Mouse (Mus musculus): ENCODE measurements around the gene Cenpf.

The Cenpf gene

GRCm38 (mm10) chr1:189687654-189688387 lies at the start of gene Cenpf:
Gene Cenpf, minus strand, starts transcription at chr1:189688086.
- 1% methylated on average over 55 of the region's 55 CpGs for WGBS

GRCm38 (mm10) chr1:189732156-189732555 lies 44.3 kb upstream of the Cenpf start:
- 80% methylated on average over 8 of the region's 8 CpGs for WGBS

- WGBS = 59% methylated on average over 10 of the region's 10 CpGs
Observed at GRCm38 (mm10) chr1:189731697-189732096, 43.8 kb upstream of the Cenpf start.

GRCm38 (mm10) chr1:189729141-189729815 lies 41.4 kb upstream of the Cenpf start:
- WGBS = 40% methylated on average over 17 of the region's 17 CpGs

GRCm38 (mm10) chr1:189728784-189729115 lies 40.9 kb upstream of the Cenpf start:
- 2% methylated on average over 15 of the region's 15 CpGs for WGBS

GRCm38 (mm10) chr1:189727884-189728783 lies 40.2 kb upstream of the Cenpf start, which contains the start of gene Ptpn14:
Gene Ptpn14, plus strand, starts transcription at chr1:189728268.
- 1% methylated on average over 85 of the region's 98 CpGs for WGBS

GRCm38 (mm10) chr1:189727346-189727883 lies 39.5 kb upstream of the Cenpf start:
- WGBS = 14% methylated on average over 22 of the region's 22 CpGs

- WGBS = 92% methylated on average over 4 of the region's 4 CpGs
Observed at GRCm38 (mm10) chr1:189726121-189726520, 38.2 kb upstream of the Cenpf start.

- WGBS = 82% methylated on average over 5 of the region's 5 CpGs
Observed at GRCm38 (mm10) chr1:189718600-189718999, 30.7 kb upstream of the Cenpf start.

- 88% methylated on average over 11 of the region's 11 CpGs for WGBS
Observed at GRCm38 (mm10) chr1:189717546-189717945, 29.7 kb upstream of the Cenpf start.

GRCm38 (mm10) chr1:189715915-189716797 lies 28.3 kb upstream of the Cenpf start:
- WGBS = 64% methylated on average over 19 of the region's 19 CpGs

- WGBS = 67% methylated on average over 8 of the region's 8 CpGs
Observed at GRCm38 (mm10) chr1:189709001-189709400, 21.1 kb upstream of the Cenpf start.

- 67% methylated on average over 5 of the region's 5 CpGs for WGBS
Observed at GRCm38 (mm10) chr1:189707419-189707818, 19.5 kb upstream of the Cenpf start.

GRCm38 (mm10) chr1:189706040-189706645 lies 18.3 kb upstream of the Cenpf start:
- WGBS = 86% methylated on average over 12 of the region's 12 CpGs

- WGBS = 92% methylated on average over 7 of the region's 7 CpGs
Observed at GRCm38 (mm10) chr1:189703591-189703990, 15.7 kb upstream of the Cenpf start.

GRCm38 (mm10) chr1:189703156-189703555 lies 15.3 kb upstream of the Cenpf start:
- WGBS = 67% methylated on average over 7 of the region's 7 CpGs

- under 1% methylated on average over 6 of the region's 6 CpGs for WGBS
Observed at GRCm38 (mm10) chr1:189700990-189701389, 13.1 kb upstream of the Cenpf start.

GRCm38 (mm10) chr1:189700186-189700585 lies 12.3 kb upstream of the Cenpf start:
- 84% methylated on average over 6 of the region's 6 CpGs for WGBS

GRCm38 (mm10) chr1:189698416-189698815 lies 10.5 kb upstream of the Cenpf start:
- WGBS = 82% methylated on average over 4 of the region's 4 CpGs

- 94% methylated on average over 2 of the region's 2 CpGs for WGBS
Observed at GRCm38 (mm10) chr1:189694391-189694790, 6.5 kb upstream of the Cenpf start.

Measured in cerebral cortex, adult 2 months (tissue).